ENCODE assay signal across 17 mouse cellular contexts in the genomic region with DNA sequence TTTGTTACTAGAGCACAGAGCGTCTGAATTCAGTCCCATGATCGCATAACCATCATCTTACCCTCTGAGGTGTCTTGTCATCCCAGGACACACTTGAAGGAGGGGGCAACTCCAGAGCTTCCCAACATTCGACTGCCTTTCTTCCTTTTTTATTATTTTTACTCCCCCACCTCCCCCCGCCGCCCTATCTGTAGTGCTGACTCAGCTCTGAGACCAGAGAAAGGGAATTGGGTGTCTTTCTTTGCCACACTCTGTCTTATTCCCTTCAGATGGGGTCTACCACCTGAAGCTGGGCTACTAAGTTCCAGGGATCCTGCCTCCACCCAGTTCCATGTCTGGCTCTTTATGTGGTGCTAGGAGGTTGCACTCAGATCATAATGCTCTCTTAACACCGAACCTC. TPM values are rescaled to one million over a fixed set of nuclear protein-coding genes. Genes with fewer than 3 reads are reported as not detected.
"Had no signal": no experiment of that assay in that cellular context is flagged by ENCODE, and none has a peak within 500 bp of the region (broad histone marks: within the 10 kb centered on the region; RNA-seq: fewer than 3 reads in every experiment).

No protein-coding gene starts in this region.

- H3K36me3 ChIP-seq: lung, embryonic 15.5 days; midbrain, embryonic 10.5 days; midbrain, embryonic 12.5 days; neural tube, embryonic 13.5 days; neural tube, embryonic 15.5 days had no signal

- H3K27ac ChIP-seq: lung, embryonic 15.5 days; midbrain, embryonic 10.5 days; midbrain, embryonic 12.5 days; neural tube, embryonic 13.5 days; neural tube, embryonic 15.5 days had no signal

- H3K4me1 ChIP-seq: lung, embryonic 15.5 days; neural tube, embryonic 13.5 days had no signal

- H3K4me2 ChIP-seq: lung, embryonic 15.5 days; midbrain, embryonic 12.5 days had no signal

- H3K9ac ChIP-seq: lung, embryonic 15.5 days; midbrain, embryonic 12.5 days; neural tube, embryonic 13.5 days; neural tube, embryonic 15.5 days had no signal

- H3K9me3 ChIP-seq: lung, embryonic 15.5 days; midbrain, embryonic 10.5 days; midbrain, embryonic 12.5 days; neural tube, embryonic 13.5 days; neural tube, embryonic 15.5 days had no signal

- H3K27me3 ChIP-seq: lung, embryonic 15.5 days; midbrain, embryonic 12.5 days; neural tube, embryonic 13.5 days; neural tube, embryonic 15.5 days had no signal

- H3K4me3 ChIP-seq: lung, embryonic 15.5 days; midbrain, embryonic 10.5 days; midbrain, embryonic 12.5 days; myocyte; neural tube, embryonic 13.5 days; neural tube, embryonic 15.5 days had no signal

RNA-seq across cellular contexts. Expression of gene Fcrl5, which starts 25.0 kb away (rescaled TPM):
- total RNA-seq: megakaryocyte, adult 5-6 weeks; megakaryocyte-erythroid progenitor cell, adult 5-6 weeks had no signal
- polyA plus RNA-seq: liver, embryonic 16.5 days; lung, embryonic 15.5 days; lung, postnatal 0 days; midbrain, embryonic 10.5 days; midbrain, embryonic 12.5 days; midbrain, embryonic 14.5 days; midbrain, embryonic 16.5 days; myocyte; neural tube, embryonic 11.5 days; neural tube, embryonic 13.5 days; neural tube, embryonic 15.5 days; small intestine, adult 2 months; stomach, embryonic 14.5 days; stomach, embryonic 16.5 days; thymus, postnatal 0 days had no signal

RNA-seq across cellular contexts. Expression of gene Fcrl1, which starts 34.4 kb away (rescaled TPM):
- polyA plus RNA-seq: lung, embryonic 15.5 days; midbrain, embryonic 10.5 days; myocyte; neural tube, embryonic 11.5 days; neural tube, embryonic 13.5 days had no signal

RNA-seq across cellular contexts. Expression of gene Cd5l, which starts 52.9 kb away (rescaled TPM):
- total RNA-seq: megakaryocyte-erythroid progenitor cell, adult 5-6 weeks had no signal
- polyA plus RNA-seq: midbrain, embryonic 10.5 days; midbrain, embryonic 14.5 days; myocyte; neural tube, embryonic 11.5 days; neural tube, embryonic 13.5 days; small intestine, adult 2 months had no signal
